Mouse (Mus musculus): Measurements from ENCODE around the gene Atoh7.

Gene Atoh7

DNA sequence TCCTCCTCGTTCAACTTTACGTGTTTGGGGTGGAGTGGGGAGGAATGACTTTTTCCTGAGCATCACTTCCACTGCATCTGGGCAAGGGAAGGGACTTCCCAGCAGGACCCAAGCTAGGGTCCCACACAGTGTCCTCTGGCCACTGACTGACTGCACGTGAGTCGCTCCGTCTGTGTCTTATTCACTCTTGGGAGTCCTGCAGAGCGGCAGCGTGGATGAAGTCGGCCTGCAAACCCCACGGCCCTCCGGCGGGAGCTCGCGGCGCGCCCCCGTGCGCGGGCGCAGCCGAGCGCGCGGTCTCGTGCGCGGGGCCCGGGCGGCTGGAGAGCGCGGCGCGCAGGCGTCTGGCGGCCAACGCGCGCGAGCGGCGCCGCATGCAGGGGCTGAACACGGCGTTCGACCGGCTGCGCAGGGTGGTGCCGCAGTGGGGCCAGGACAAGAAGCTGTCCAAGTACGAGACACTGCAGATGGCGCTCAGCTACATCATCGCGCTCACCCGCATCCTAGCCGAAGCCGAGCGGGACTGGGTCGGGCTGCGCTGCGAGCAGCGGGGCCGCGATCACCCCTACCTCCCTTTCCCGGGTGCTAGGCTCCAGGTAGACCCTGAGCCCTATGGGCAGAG lies 601 bp downstream of the Atoh7 start:
- DNase-seq: peak; percentile 56

DNA sequence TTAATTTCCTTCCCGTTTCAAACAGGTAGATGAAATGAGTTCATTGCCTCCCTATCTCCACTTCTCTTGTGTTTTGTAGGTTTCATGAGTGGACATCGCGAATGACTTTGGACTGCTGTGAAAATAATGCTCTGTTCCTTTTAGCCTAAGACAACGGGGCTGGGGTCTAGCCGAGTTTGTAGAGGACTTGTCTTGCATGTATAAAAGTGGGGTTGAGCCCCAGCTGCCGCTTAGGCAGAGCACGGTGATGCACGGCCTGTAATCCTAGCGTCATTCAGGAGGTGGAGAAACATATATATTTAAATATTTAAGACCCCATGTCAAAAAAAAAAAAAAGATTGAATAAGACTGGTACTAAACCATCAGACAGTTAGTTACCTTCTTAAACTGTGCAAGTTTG lies 1.2 kb downstream of the Atoh7 start:
- DNase-seq: no peak

DNA sequence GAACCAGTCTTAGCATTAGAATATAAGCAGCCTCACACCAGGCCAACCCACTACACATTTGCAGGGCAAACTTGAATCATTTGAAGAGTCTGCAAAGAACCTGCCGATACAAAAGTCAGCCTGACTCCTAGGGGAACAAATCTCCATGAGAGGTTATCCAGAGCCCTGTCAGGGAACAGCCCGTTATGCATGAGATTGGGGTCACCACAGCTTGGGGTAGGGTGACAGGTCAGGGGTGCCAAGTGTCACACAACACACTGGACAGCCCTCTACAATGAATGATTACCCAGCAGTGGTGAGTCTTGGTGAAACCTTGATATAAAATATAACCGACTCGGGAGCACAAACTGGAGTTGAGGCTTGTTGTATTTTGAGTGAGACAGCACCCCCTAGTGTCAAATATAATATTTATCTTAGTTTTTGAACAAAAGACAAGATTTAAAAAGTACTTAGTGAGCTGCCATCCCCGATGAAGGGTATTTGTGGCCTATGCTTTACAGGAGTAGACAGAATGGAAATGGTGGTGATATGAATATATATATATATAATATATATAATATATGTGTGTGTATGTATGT lies 13.7 kb downstream of the Atoh7 start:
- DNase-seq: no peak

DNA sequence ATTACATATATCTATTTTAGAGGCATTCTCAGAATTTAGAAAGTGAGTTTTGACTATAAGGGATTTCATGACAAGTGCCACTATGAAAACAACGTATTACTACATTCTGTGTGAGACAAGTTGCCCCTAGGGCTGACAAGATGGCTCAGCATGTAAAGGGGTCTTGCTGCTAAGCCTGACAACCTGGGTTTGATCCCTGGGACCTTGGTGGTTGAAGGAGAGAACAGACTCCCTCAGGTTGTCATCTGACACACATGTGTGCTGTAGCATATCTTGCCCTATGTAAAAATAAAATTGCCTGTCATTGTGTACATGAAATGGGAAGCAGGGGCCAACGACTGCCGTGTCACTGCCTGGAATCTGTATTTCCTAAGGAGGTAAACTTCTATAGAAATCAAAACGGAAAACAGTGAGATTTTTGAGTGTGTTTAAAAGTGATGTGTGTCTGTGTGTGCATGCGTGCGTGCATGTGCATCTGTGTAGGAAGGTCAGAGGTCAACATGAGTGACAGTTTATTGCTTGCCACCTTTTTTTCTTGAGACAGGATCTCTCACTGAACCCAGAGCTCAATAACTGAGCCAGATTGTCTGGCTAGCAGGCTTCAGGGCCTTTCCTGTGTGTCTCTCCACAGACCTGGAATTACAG lies 14.4 kb downstream of the Atoh7 start:
- no peak for DNase-seq

DNA sequence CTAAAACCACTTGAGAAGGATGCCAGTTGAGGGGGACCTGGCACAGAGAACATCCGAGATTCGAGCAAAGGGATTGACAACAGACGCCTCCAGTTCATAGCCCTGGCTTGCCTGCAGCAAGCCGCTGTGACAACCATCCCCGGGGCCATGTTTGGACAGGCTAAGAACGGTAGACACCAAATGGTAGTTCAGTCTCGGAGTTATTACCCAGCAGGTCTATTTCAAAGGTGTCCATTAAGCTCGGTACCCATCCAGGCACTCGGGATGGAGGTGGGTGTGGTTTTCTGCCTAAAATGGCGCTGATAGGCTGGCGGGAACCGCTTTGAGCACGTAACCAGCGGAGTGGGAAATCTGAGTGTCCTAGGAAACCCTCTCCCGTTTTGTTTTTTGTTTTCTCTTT lies 16.4 kb downstream of the Atoh7 start:
- no peak for DNase-seq

DNA sequence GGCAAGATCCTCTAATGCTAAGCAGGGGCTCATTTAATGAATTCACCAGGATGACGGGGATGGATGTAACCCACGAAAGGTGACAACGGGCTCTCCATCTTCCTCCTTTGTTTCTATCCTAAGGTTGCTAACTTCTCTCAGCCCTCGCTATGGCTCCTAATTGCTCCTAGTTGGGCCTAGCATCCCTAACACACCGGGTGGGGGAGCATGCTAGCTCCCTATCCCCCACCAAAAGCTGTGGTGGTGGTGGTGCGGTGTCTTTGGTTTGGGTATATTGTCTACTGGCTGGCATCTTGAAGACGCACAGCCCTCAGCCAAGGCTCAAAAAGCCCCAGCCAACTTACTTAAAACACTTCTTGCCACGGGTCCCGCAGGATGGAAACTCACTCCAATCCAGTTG lies 16.9 kb downstream of the Atoh7 start:
- no peak for DNase-seq

DNA sequence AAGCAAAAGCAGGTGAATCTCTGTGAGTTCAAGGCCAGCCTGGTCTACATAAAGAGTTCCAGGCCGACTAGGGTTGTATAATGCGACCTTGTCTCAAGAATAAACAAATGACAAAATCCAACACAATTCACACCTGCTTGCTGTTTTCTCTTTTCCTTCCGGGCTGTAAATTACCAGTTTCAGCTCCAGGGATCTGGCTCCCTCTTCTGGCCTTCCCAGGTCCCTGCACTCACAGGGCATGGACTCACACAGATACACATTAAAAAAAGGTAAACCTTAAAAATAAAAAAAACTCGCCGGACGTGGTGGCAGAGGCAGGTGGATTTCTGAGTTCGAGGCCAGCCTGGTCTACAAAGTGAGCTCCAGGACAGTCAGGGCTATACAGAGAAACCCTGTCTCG lies 18.1 kb downstream of the Atoh7 start:
- no peak for DNase-seq

DNA sequence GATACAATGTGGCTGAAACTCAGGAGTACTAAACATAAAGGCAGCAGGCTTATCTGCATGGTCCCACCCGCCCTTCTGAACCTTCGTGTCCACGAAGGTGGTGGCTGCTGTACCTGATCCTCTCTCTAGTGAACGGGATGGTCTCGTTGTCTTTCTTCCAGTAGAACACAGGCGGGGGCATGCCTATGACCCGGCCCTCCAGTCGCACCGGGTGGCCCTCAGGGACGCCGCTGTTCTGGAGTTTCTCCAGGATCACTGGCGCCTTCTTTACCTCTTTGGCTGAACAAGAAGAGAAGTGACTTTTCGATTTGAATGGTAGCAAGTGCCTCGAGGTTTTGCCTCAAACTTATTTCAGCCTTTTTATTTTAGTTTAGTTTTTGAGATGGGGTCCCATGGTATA lies 20.5 kb downstream of the Atoh7 start:
- no peak for DNase-seq

DNA sequence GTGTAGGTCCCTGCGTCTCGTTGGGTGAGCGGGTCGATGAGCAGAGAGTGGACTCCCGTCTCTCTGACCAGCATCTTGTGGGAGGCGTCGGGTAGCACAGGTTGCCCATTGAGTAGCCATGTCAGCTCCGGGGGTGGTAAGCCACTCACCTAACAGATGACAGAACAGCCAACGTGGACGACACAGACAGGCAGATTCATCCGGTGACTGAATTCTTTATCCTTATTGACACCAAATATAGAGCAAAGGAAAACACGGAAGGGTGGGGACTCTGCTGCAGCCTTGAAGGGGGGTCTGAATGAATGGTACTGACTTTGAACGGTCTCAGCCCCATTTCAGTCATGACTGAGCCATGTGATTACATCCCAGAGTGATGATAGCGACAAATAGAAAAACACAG lies 22.5 kb downstream of the Atoh7 start:
- DNase-seq: no peak

DNA sequence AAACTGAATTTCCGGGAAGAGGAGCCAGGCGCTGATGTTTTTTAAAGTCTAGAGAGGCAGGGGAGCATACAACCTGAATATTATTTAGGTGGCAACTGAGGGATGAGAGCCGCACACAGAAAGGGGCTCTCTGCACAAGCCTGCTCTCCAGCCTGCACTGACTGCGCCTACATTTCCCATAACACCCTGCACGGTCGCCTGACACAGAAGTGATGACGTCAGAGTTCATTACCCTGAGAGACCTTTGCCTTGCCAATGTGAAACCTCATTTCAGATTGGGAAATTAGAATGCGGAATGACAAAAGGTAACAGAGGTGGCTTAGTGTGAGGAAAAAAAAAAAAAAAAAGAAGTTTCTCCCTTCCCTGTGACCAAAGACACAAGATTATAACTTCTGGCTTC lies 23.1 kb downstream of the Atoh7 start:
- peak; percentile 61 for DNase-seq

DNA sequence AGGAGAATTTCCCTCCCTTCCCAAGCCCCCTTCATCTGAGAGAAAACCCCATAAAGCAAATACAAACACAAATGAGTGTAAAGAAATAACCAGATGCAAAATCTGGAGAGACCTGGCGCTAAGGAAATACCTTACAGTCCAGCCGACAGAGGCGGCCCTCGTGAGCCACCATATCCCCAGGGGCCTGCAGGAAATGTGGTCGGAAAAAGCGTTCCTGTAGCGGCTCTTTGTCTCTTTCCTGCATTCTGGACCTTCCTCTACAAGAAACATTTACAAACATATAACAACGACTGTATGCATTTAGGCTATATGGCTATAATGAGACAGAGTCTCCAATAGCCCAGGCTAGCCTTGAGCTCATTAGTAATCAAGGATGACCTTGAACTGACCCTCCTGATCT lies 23.7 kb downstream of the Atoh7 start:
- DNase-seq: no peak

DNA sequence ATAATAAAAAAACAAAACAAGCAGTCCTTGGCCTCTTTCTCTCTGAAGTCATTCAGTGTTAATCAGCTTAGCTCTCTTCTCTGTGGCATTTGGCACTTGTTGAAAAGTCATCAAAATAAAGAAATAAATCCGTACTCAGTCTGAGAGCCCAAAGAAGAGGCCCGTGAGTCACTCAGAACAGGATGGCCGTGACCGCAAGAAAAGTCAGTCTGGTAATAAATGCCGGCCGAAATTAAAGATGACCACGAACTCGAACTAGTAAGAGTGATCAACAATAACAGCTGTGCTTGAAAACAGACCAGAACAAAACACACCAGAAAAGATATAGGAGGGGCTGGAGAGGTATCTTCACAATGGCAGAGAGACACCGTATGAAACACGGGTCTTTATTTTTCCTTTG lies 24.6 kb downstream of the Atoh7 start:
- no peak for DNase-seq

DNA sequence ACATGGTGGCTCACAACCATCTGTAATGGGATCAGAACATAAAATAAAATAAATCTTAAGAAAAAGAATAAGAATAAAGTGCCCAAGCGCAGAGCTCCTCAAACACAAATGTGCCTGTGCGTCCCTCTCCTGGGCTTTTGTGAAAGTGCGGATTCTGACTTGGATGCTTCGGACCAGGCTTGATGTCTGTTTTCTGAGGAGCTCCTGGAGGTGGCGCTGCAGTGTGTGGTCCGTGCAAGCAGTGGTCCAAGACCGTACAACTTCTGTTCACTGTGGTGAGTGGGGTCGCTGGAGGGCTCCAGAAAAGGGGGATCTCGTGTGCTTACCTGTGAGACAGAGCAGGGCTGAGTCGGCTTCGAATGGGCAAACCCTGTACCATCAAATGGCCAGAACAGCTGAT lies 25.9 kb downstream of the Atoh7 start:
- no peak for DNase-seq

DNA sequence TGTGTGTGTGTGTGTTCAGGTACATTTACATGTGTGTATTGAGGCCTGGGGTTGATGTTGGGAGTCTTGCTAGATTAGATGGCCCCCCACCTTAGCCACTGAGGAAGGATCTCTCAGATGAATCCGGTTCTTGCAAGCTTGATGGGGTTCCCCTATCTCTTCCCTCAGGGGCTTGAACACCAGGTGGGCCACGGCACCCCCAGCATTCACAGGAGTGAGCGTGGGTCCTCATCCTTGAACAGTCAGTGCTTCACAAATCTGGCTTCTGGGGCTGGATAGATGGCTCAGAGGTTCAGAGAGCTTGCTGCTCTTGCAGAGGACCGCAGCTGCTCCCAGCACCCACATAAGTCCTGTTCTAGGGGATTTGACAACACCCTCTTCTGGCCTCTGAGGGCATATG lies 26.7 kb downstream of the Atoh7 start:
- DNase-seq: no peak

DNA sequence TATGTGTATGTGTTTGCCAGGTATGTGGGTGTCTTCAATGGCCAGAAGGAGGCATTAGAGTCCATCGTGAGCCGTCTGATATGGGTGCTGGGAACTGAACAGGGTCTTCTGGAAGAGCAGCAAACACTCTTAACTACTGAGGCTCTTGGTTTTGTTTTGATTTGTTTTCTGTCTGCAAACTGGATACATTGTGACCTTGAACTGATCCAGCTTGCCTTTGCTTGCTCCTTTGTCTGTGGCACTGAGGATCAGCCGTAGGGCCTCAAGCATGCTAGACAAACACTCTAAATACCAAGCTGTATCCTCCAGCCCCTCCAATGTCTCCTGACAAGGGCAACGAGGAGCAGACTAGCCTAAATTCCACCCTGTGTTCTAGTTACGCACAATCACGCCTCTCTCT lies 27.7 kb downstream of the Atoh7 start:
- no peak for DNase-seq

DNA sequence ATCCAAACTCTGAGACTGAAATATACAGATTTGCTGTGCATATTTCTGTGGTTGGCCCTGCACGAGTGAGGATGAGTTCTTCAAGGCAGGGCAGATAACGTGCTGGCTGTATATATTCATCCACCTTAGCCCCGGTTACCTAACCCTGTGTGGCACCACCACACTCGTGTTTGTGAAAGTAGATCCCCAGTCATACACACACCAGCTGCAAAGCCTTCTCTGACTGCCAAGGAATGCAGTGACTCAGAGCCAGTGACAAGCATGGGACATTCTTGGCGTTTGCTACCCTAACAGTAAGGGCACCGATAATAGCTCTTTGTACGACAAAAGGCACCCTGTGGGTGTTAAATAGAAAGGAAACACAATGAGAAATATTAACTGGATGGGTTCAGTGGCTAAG lies 28.8 kb downstream of the Atoh7 start:
- DNase-seq: no peak

DNA sequence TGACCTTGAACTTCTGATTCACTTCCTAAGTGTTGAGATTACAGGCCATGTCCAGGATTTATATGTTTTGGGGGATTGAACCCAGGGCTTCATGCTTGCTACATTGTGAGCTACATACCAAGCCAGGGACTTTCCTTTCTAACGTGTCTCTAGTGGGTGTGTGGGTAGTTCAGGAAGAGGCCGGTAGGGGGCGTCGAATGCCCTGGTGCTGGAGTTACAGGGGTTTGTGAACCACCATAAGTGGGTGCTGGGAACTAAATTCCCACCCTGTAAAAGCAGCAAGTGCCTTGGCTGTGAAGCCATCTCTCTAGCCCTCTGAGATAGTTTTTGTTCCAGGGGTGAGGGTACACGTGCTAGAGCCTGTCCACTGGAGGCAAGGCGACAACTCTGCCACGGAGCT lies 31.0 kb downstream of the Atoh7 start:
- no peak for DNase-seq

DNA sequence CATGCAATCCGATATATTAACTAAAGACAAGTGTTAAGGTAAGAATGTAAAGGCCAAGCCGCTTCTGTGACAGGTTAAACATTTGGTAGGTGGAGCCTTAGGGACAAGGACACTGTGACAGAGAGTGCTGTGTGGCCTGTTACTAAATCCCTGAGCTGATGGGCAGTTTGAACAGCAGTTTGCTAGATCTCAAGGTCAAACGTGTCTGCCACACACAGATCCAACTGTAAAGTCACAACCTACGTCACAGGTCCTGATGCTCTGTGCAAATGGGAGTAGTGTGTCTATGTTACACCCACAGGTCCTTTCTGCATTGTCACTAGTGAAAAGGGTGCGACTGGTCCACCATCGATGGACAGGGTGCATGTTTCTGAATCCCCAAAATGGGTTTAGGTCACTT lies 32.9 kb downstream of the Atoh7 start:
- no peak for DNase-seq

DNA sequence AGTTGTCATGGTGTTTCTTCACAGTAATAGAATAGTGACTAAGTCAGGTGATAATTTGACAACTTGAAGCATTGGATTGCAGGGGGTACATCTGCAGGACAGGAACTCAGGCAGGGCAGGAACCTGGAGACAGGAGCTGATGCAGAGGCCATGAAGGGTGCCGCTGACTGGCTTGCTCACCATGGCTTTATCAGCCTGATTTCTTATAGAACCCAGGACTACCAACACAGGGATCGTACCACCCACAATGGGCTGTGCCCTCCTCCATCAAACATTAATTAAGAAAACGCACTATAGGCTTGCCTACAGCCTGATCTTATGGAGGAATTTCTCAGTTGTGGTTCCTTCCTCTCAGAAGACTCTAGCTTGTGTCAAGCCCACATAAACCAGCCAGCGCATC lies 33.9 kb downstream of the Atoh7 start:
- no peak for DNase-seq

DNA sequence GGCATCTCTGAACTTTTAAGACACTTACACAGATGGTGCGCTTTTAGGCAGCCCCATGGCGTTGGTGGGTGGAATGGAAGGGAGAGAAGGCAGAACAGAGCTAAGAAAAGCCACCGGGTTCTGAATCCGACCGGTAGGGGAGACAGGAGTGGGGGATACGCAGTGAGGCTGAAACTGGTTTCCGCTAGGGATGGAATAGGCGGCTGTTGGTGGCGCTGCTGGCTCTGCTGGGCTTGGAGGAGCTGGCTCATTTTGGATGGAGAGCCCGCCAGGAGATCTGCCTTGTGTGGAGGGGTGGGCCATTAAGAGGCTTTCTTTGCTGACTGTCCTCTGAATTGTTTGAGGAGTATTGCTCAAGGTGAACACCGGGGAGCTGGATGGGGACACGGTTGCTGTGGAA lies 36.2 kb downstream of the Atoh7 start:
- no peak for DNase-seq

DNA sequence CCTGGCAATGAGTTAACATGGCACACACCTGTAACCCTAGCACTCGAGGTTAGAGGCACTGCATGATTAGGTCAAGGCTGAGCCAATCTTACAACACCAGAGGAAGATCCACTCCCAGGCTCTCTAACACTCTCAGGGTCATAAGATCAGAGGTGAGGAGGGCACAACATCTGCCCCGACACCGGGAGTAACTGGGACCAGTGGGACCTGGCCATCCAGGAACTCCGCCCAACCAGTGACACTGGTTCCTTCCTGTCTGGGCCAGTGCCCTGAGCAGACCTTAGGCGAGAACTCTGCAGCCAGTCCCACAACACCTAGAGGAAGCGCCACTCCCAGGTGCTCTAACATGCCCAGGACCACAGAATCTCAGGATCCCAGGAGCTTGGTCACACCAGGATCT lies 37.0 kb downstream of the Atoh7 start:
- DNase-seq: no peak

DNA sequence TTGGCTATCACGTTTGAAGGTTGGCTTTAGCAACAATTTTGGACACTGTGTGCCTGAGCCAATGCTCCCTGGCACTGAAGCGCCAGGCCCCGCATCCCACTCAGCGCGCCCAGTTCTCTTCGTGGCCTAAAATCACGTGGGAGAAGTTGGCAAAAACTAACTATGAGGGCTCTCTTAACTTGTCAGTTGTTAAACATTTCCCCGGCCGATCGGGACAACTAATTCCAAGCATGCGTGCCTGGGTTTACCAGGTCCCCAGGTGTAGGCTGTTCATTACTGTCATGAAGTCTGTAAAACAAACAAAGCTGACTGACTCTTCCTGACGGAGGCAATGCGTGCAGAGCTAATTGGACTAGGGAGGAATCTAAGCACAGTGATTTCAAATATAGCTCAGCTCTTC lies 43.2 kb downstream of the Atoh7 start:
- peak; percentile 39 for DNase-seq
